Mouse (Mus musculus): ENCODE data around the gene Lrp10.

- TF ChIP-seq GATA1 (IDR thresholded peaks at IDR 0.05; ENCODE audit: low read length) (no peak), TAL1 (IDR thresholded peaks at IDR 0.05; ENCODE audit: low read length) (no peak)
Measured at GRCm38 (mm10) chr14:54423406-54423805, 40.5 kb upstream of the Lrp10 start.

All from erythroblast, embryonic 14.5 days (primary cell).